Mouse (Mus musculus): ENCODE measurements around the gene Btbd9. TPM values are rescaled to one million over a fixed set of nuclear protein-coding genes. Genes with fewer than 3 reads are reported as not detected.

The Btbd9 gene
- polyA plus RNA-seq, 2 experiments = 18.3 to 46.9 TPM

DNA sequence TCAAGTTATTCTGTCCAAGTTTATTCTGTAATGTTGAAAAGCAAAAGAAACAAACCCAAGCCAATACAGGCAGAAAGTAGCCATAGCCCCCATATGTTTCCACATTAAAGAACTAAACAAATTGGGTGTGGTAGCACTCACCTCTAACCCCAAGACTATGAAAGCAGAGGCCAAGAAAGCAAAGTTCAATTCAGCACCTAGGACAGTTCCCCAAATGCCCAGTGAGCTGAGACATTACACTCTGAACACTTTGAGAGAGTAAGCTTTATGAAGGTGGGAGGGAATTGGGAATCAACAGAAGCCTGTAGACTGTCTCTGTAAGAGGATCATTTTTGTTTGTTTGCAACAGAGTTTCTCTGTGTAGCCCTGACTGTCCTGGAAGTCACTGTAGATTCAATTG, 186.6 kb downstream of the Btbd9 start:
- H3K4me1 ChIP-seq (ENCODE audit: control insufficient read depth, insufficient read depth, low read length) = no peaks in the 10 kb centered on the region
- ATAC-seq (ENCODE audit: low FRiP score, low read depth) = no peak
- TF ChIP-seq POLR2A (IDR thresholded peaks at IDR 0.05; ENCODE audit: borderline replicate concordance, extremely low read depth, insufficient read depth, insufficient read length) = no peak
- no peaks in the 10 kb centered on the region for H3K9me3 ChIP-seq (ENCODE audit: control insufficient read depth, low read length)
- H3K4me2 ChIP-seq (replicated peaks; ENCODE audit: low read depth, low read length, severe bottlenecking) = no peak overlapping the region
- no peaks in the 10 kb centered on the region for H3K36me3 ChIP-seq (ENCODE audit: control insufficient read depth, insufficient read depth, low read length)
- peak; percentile 46 for DNase-seq (ENCODE audit: low spot score)
- H3K4me3 ChIP-seq (replicated peaks; ENCODE audit: low read length) = no peak overlapping the region
- H3K27me3 ChIP-seq (ENCODE audit: control insufficient read depth, insufficient read depth, low read length) = no peaks in the 10 kb centered on the region
- H3K9ac ChIP-seq (ENCODE audit: low read depth, low read length, severe bottlenecking) = no peak overlapping the region
- H3K27ac ChIP-seq (replicated peaks; ENCODE audit: low read depth, low read length) = no peak overlapping the region

GRCm38 (mm10) chr17:30388817-30389216, 187.5 kb downstream of the Btbd9 start:
- ATAC-seq (ENCODE audit: low FRiP score, low read depth) (no peak), DNase-seq (ENCODE audit: low spot score) (no peak)
- Histone ChIP-seq H3K9ac (ENCODE audit: low read depth, low read length, severe bottlenecking) (no peak overlapping the region), H3K4me3 (replicated peaks; ENCODE audit: low read length) (no peak overlapping the region), H3K4me1 (ENCODE audit: control insufficient read depth, insufficient read depth, low read length) (no peaks in the 10 kb centered on the region), H3K27ac (replicated peaks; ENCODE audit: low read depth, low read length) (no peak overlapping the region), H3K4me2 (replicated peaks; ENCODE audit: low read depth, low read length, severe bottlenecking) (no peak overlapping the region), H3K27me3 (ENCODE audit: control insufficient read depth, insufficient read depth, low read length) (no peaks in the 10 kb centered on the region), H3K36me3 (ENCODE audit: control insufficient read depth, insufficient read depth, low read length) (no peaks in the 10 kb centered on the region), H3K9me3 (ENCODE audit: control insufficient read depth, low read length) (no peaks in the 10 kb centered on the region)
- WGBS = 85% methylated on average over 4 of the region's 4 CpGs
- TF ChIP-seq POLR2A (IDR thresholded peaks at IDR 0.05; ENCODE audit: borderline replicate concordance, extremely low read depth, insufficient read depth, insufficient read length) = no peak

GRCm38 (mm10) chr17:30388391-30388790, 187.9 kb downstream of the Btbd9 start:
- H3K9me3 ChIP-seq (ENCODE audit: control insufficient read depth, low read length) = no peaks in the 10 kb centered on the region
- TF ChIP-seq POLR2A (IDR thresholded peaks at IDR 0.05; ENCODE audit: borderline replicate concordance, extremely low read depth, insufficient read depth, insufficient read length) = no peak
- no peaks in the 10 kb centered on the region for H3K27me3 ChIP-seq (ENCODE audit: control insufficient read depth, insufficient read depth, low read length)
- H3K27ac ChIP-seq (replicated peaks; ENCODE audit: low read depth, low read length) = no peak overlapping the region
- 53% methylated on average over 3 of the region's 3 CpGs for WGBS
- H3K36me3 ChIP-seq (ENCODE audit: control insufficient read depth, insufficient read depth, low read length) = no peaks in the 10 kb centered on the region
- no peaks in the 10 kb centered on the region for H3K4me1 ChIP-seq (ENCODE audit: control insufficient read depth, insufficient read depth, low read length)
- no peak overlapping the region for H3K9ac ChIP-seq (ENCODE audit: low read depth, low read length, severe bottlenecking)
- no peak overlapping the region for H3K4me3 ChIP-seq (replicated peaks; ENCODE audit: low read length)
- DNase-seq (ENCODE audit: low spot score) (no peak), ATAC-seq (ENCODE audit: low FRiP score, low read depth) (no peak)
- H3K4me2 ChIP-seq (replicated peaks; ENCODE audit: low read depth, low read length, severe bottlenecking) = no peak overlapping the region

DNA sequence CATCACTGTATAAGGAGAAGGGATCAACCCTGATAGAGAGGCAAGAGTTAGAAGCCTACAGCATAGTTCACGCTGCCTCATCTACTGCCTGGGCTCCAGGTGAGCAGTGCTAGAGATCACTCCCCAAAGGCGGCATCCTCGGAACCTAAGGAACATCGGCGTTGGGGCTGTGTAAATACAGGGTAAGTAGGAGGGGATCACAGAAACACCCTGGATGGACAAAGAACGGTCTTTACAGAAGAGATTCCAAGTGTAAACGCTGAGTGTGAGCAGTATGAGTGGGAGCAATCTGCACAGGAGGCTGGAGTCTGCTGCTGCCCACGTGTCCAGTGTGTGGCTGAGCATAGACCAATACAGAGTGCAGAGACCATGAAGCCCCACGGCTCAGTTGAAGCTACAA, 190.0 kb downstream of the Btbd9 start:
- no peaks in the 10 kb centered on the region for H3K27me3 ChIP-seq (ENCODE audit: control insufficient read depth, insufficient read depth, low read length)
- DNase-seq (ENCODE audit: low spot score) = no peak
- no peaks in the 10 kb centered on the region for H3K36me3 ChIP-seq (ENCODE audit: control insufficient read depth, insufficient read depth, low read length)
- no peak overlapping the region for H3K9ac ChIP-seq (ENCODE audit: low read depth, low read length, severe bottlenecking)
- no peak overlapping the region for H3K4me3 ChIP-seq (replicated peaks; ENCODE audit: low read length)
- H3K27ac ChIP-seq (replicated peaks; ENCODE audit: low read depth, low read length) = no peak overlapping the region
- no peaks in the 10 kb centered on the region for H3K4me1 ChIP-seq (ENCODE audit: control insufficient read depth, insufficient read depth, low read length)
- no peaks in the 10 kb centered on the region for H3K9me3 ChIP-seq (ENCODE audit: control insufficient read depth, low read length)
- no peak overlapping the region for H3K4me2 ChIP-seq (replicated peaks; ENCODE audit: low read depth, low read length, severe bottlenecking)
- no peak for ATAC-seq (ENCODE audit: low FRiP score, low read depth)
- 92% methylated on average over 9 of the region's 9 CpGs for WGBS
- no peak for TF ChIP-seq POLR2A (IDR thresholded peaks at IDR 0.05; ENCODE audit: borderline replicate concordance, extremely low read depth, insufficient read depth, insufficient read length)

- no peak for TF ChIP-seq POLR2A (IDR thresholded peaks at IDR 0.05; ENCODE audit: borderline replicate concordance, extremely low read depth, insufficient read depth, insufficient read length)
These were observed 192.6 kb downstream of the Btbd9 start for GRCm38 (mm10) chr17:30383649-30384048.

More at GRCm38 (mm10) chr17:30383649-30384048, 192.6 kb downstream of the Btbd9 start:
- no peak overlapping the region for H3K27ac ChIP-seq (replicated peaks; ENCODE audit: low read depth, low read length)
- H3K36me3 ChIP-seq (ENCODE audit: control insufficient read depth, insufficient read depth, low read length) = no peaks in the 10 kb centered on the region
- H3K9ac ChIP-seq (ENCODE audit: low read depth, low read length, severe bottlenecking) = no peak overlapping the region
- no peaks in the 10 kb centered on the region for H3K27me3 ChIP-seq (ENCODE audit: control insufficient read depth, insufficient read depth, low read length)
- 88% methylated on average over 6 of the region's 6 CpGs for WGBS
- 0 out of 2 replicates have a peak, but pooled peaks cover 2% of the 10 kb centered on the region for H3K4me1 ChIP-seq (ENCODE audit: control insufficient read depth, insufficient read depth, low read length)
- ATAC-seq (ENCODE audit: low FRiP score, low read depth) = no peak
- no peak overlapping the region for H3K4me2 ChIP-seq (replicated peaks; ENCODE audit: low read depth, low read length, severe bottlenecking)
- no peak overlapping the region for H3K4me3 ChIP-seq (replicated peaks; ENCODE audit: low read length)
- no peaks in the 10 kb centered on the region for H3K9me3 ChIP-seq (ENCODE audit: control insufficient read depth, low read length)
- no peak for DNase-seq (ENCODE audit: low spot score)

All from limb, embryonic 14.5 days (tissue).